Mouse (Mus musculus) megakaryocyte, embryonic 14.5 days (primary cell): ENCODE results near the gene Ints4. TPM values are rescaled to one million over a fixed set of nuclear protein-coding genes. Genes with fewer than 3 reads are reported as not detected.
"Not testable (repeated sequence)": the region's sequence is repeated elsewhere in the genome, so short reads cannot be mapped to it uniquely, and the experiment has no call there.

Experiments used
- H3K27me3 ChIP-seq: replicated peaks from 2 replicates; pipeline ENCODE3; 2012; ENCODE audit warnings: inconsistent platforms
- H3K36me3 ChIP-seq: replicated peaks from 2 replicates; pipeline ENCODE3; 2012; ENCODE audit warnings: low read length, inconsistent platforms, mixed read lengths
- H3K4me1 ChIP-seq: 2 replicates; pipeline ENCODE4 v1.6.1; 2012; ENCODE audit warnings: inconsistent platforms
- H3K4me3 ChIP-seq: replicated peaks from 2 replicates; pipeline ENCODE3; 2012; ENCODE audit warnings: moderate library complexity, mild to moderate bottlenecking, inconsistent platforms
- H3K9me3 ChIP-seq: 2 replicates; pipeline ENCODE4 v1.6.1; 2012; ENCODE audit warnings: inconsistent platforms
- FLI1 ChIP-seq: IDR thresholded peaks from 2 replicates; pipeline ENCODE4 v1.6.1; 2012; ENCODE audit warnings: low read length, inconsistent platforms, mixed read lengths
- GATA1 ChIP-seq: IDR thresholded peaks from 3 replicates; pipeline ENCODE4 v1.6.1; 2012; ENCODE audit warnings: mixed read lengths, low read length, inconsistent platforms, borderline replicate concordance
- polyA plus RNA-seq: library from polyadenylated mRNA; stranded (reverse); fragments of >175 nt; gene quantifications from 2 replicates; pipeline ENCODE4 v1.2.3, GENCODE M21; 2012; ENCODE audit warnings: low replicate concordance; ENCODE audit not compliant: insufficient read depth

Gene Ints4
- 1.5 and 6.1 TPM in 2 replicates for polyA plus RNA-seq

DNA sequence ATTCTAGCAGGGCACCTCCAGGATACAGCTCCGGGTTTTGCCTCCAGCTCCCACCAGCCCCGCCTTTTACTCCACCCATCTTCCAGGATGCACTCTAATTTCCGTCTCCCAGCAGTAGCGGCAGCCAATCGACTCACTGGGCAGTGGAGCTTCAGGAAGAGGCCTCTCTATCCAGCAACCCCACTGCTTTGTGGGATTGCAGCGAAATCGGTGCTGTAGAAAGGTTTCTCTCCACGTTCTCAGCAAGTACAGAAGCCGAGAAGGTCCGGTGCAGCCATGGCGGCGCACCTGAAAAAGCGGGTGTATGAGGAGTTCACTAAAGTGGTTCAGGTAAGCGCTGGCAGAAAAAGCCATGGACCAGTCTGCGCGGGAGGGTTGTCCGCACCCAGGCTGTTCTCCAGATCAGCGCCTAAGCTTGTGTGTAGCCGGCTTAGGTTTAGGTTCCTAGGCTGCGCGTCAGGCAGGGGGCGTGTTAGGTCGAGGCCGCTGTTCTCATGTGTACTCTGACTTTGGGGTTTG is at the start of gene Ints4:
Gene Ints4, plus strand, starts transcription at position 136 of the 519 bp plus-strand sequence.
- peaks cover 44% of the 10 kb centered on the region for H3K4me1 ChIP-seq
- TF ChIP-seq GATA1, result no peak
- TF ChIP-seq FLI1, result peak; percentile 79
- H3K4me3 ChIP-seq, result peak within 1 kb of the TSS; percentile 96
- H3K36me3 ChIP-seq, result peaks cover 14% of the 10 kb centered on the region
- H3K27me3 ChIP-seq, result no peaks in the 10 kb centered on the region
- 0 out of 2 replicates have a peak, but pooled peaks cover 4% of the 10 kb centered on the region for H3K9me3 ChIP-seq

GRCm38 (mm10) chr7:97433517-97433916 is 47.2 kb upstream of the Ints4 start:
- not testable (repeated sequence) for H3K36me3 ChIP-seq, H3K4me1 ChIP-seq, H3K9me3 ChIP-seq, H3K4me3 ChIP-seq, H3K27me3 ChIP-seq

DNA sequence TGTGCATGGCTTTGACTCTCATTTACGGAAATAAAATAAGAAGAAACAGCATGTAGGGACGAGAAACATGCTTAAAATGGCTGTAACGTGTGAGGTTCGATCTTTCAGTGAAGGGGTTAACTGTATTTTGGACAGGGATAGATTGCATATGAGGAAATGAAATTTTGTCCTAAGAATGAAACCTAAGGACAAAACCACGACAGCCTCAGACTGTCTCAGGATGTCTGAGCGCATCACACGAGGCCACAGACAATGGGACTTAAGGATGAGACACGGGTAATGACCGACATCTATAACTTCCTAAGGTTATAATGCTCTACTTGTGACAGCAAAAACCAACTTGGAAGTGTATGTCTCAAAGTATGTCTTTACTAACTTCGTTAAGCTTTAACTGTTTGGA is 46.2 kb upstream of the Ints4 start:
- Histone ChIP-seq H3K4me1 (peaks cover 6% of the 10 kb centered on the region; the same call in 1 of the 2 replicates), H3K9me3 (no peaks in the 10 kb centered on the region), H3K27me3 (no peaks in the 10 kb centered on the region), H3K4me3 (no peak overlapping the region), H3K36me3 (no peaks in the 10 kb centered on the region)
- no peak for TF ChIP-seq FLI1
- TF ChIP-seq GATA1, result no peak

GRCm38 (mm10) chr7:97438986-97439385 is 41.8 kb upstream of the Ints4 start:
- Histone ChIP-seq H3K4me1 (peaks cover 10% of the 10 kb centered on the region), H3K9me3 (peaks cover 20% of the 10 kb centered on the region), H3K4me3 (no peak overlapping the region), H3K36me3 (peaks cover 2% of the 10 kb centered on the region), H3K27me3 (no peaks in the 10 kb centered on the region)
- TF ChIP-seq FLI1, result no peak
- no peak for TF ChIP-seq GATA1

DNA sequence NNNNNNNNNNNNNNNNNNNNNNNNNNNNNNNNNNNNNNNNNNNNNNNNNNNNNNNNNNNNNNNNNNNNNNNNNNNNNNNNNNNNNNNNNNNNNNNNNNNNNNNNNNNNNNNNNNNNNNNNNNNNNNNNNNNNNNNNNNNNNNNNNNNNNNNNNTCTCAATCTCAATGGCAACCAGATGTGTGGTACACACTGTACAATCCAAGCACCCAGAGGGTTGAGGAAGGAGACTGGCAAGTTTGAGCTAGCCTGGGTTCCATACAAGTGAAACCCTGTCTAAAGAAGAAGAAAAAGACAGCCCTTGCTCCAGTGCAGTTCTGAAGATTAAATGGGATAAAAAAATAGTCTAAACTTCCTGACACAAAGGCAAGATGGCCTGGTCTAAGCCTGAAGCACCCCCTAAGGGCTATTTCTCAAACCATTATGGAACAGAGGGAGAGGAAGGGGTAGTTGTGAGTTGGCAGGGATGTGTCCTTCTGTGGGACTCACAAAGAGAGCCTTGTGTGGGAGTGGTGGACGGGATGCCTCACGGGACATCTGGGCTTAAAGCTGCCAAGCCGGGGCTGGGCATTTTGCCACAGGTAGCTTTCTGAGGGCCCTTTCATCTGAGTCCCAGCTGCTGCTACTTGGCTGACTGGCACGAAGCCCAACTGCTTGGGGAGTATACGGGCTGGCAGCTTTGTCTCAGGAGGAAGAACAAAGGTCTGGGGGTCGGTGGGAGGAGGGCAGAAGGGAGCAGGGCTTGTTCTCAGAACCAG is 34.4 kb upstream of the Ints4 start:
- Histone ChIP-seq H3K36me3 (peaks cover 3% of the 10 kb centered on the region), H3K4me3 (no peak overlapping the region), H3K9me3 (peaks cover 26% of the 10 kb centered on the region), H3K27me3 (peaks cover 12% of the 10 kb centered on the region), H3K4me1 (peaks cover 8% of the 10 kb centered on the region)
- TF ChIP-seq GATA1 (no peak), FLI1 (no peak)

DNA sequence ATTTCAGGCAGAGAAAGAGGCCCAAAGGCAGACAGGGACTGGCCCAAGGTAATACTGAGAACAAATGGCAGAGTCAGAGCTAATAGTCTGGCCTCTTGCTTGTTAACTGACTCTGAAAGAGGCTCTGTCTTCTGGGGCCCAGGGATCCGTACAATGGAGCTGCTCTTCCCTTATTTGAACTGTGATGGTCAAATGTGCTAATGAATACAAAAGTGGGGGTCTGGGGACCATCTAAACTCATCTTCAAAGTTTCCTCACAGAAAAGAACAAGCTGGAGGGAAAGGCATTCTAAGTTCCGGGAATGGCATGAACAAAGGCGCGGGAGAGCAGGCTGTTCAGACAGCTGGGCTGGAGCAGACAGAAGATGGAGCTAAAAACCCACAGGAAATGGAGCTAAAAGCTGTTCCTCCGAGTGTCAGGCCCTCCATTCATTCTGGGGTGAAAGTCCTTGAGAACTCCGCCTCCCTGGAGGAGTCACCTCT is 33.7 kb upstream of the Ints4 start:
- no peak for TF ChIP-seq GATA1
- TF ChIP-seq FLI1, result no peak
- peaks cover 3% of the 10 kb centered on the region for H3K36me3 ChIP-seq
- H3K27me3 ChIP-seq, result peaks cover 12% of the 10 kb centered on the region
- H3K4me3 ChIP-seq, result no peak overlapping the region
- H3K4me1 ChIP-seq, result peaks cover 15% of the 10 kb centered on the region
- peaks cover 21% of the 10 kb centered on the region for H3K9me3 ChIP-seq

- Histone ChIP-seq H3K9me3 (peaks cover 20% of the 10 kb centered on the region), H3K4me1 (peaks cover 52% of the 10 kb centered on the region)
- not testable (repeated sequence) for H3K27me3 ChIP-seq, H3K36me3 ChIP-seq, H3K4me3 ChIP-seq
Measured at GRCm38 (mm10) chr7:97451023-97451422, 29.7 kb upstream of the Ints4 start, which contains the start of gene Kctd14. Gene Kctd14 (plus strand): TSS chr7:97451323.

DNA sequence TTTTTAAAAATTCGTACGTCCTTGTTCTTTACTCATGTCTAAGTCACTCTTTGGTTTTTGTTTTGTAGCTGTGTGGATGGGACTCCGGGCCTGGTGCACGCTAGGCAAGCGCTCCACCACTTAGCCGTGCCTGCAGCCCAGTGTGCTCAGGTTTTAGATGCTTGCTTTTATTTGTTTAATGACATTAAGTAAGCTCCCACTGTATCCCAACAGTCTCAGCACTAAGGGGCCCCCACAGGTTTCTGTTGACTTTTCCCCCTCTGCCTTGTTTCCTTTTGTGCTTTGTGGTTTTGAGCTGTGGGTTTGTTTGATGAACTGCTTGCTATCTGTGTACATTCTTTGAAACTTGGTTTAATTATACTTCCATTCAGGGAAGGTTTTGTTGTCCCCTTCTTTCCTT is 28.6 kb upstream of the Ints4 start:
- H3K4me1 ChIP-seq, result peaks cover 59% of the 10 kb centered on the region
- no peaks in the 10 kb centered on the region for H3K27me3 ChIP-seq
- H3K9me3 ChIP-seq, result peaks cover 20% of the 10 kb centered on the region
- TF ChIP-seq GATA1 (no peak), FLI1 (no peak)
- H3K36me3 ChIP-seq, result peaks cover 8% of the 10 kb centered on the region
- peak overlapping the region; percentile 92 for H3K4me3 ChIP-seq

DNA sequence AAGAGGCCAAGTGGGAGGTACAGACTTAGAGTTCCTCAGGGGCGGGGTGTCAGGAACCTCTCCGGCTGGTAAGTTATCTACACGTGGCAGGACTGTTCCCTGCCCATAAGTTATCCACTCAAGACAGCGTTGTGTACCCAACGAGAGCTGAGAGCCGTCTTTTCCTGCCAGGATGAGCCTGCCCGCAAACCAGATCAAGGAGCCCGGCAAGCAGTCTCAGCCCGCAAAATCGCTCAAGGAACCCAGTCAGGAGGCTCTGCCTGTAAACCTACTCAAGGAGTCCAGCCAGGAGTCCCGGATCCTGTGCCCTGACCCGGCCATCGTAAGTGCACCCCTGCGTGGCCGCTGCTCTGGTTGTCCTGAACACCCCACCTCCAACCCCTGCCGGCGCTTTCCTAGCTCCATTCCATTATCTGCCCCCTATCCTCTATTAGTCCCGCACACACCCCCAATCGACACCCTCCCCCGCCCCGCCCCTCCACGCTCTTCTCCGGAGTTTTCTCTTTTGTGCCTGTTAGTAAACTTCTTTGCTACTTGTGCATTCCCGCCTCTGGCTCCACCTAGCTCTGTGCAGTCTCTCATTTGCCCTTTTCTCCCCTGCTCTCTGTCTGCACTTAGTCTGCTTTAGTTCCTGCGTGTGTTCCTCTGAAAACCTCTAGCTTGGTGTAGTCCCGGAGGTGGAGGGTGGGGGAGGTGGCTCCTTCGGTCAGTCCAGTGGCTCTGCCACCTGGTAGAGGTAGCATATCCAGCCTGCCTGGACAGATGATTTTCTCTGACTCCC is 27.4 kb upstream of the Ints4 start:
- Histone ChIP-seq H3K36me3 (peaks cover 17% of the 10 kb centered on the region), H3K9me3 (peaks cover 19% of the 10 kb centered on the region), H3K4me1 (peaks cover 56% of the 10 kb centered on the region), H3K27me3 (no peaks in the 10 kb centered on the region), H3K4me3 (peak overlapping the region; percentile 92)
- TF ChIP-seq FLI1 (no peak), GATA1 (no peak)

GRCm38 (mm10) chr7:97454795-97455194 is 26.0 kb upstream of the Ints4 start:
- TF ChIP-seq GATA1, result no peak
- TF ChIP-seq FLI1, result no peak
- Histone ChIP-seq H3K36me3 (peaks cover 22% of the 10 kb centered on the region), H3K4me3 (peak overlapping the region; percentile 50), H3K4me1 (peaks cover 56% of the 10 kb centered on the region), H3K9me3 (peaks cover 7% of the 10 kb centered on the region), H3K27me3 (no peaks in the 10 kb centered on the region)
